Mouse (Mus musculus) lung, embryonic 16.5 days (tissue): Measurements from ENCODE around the gene Rdh19. TPM values are rescaled to one million over a fixed set of nuclear protein-coding genes. Genes with fewer than 3 reads are reported as not detected.

Experiments
- ATAC-seq: fragments of 200-750 bp; cut with Nextera tagmentation; 2 replicates; pipeline ENCODE4 v1.8.0; 2017; ENCODE audit warnings: low read depth, mild to moderate bottlenecking, moderate library complexity
- H3K27ac ChIP-seq: fragments of 300-500 bp; sonication (generic); 2 replicates; pipeline ENCODE4 v1.5.1; 2014; ENCODE audit warnings: mild to moderate bottlenecking, control low read depth, low read length
- H3K27me3 ChIP-seq: fragments of 300-500 bp; sonication (generic); 2 replicates; pipeline ENCODE4 v1.6.1; 2014; ENCODE audit warnings: low read depth, low read length, mixed read lengths; ENCODE audit not compliant: control insufficient read depth, insufficient read depth
- H3K36me3 ChIP-seq: fragments of 300-500 bp; sonication (generic); 2 replicates; pipeline ENCODE4 v1.6.1; 2014; ENCODE audit warnings: low read length; ENCODE audit not compliant: control insufficient read depth, insufficient read depth
- H3K4me1 ChIP-seq: fragments of 300-500 bp; sonication (generic); replicated peaks from 2 replicates; pipeline ENCODE4 v1.6.1; 2014; ENCODE audit warnings: low read length, mixed read lengths; ENCODE audit not compliant: control insufficient read depth, insufficient read depth
- H3K4me2 ChIP-seq: fragments of 300-500 bp; sonication (generic); 2 replicates; pipeline ENCODE4 v1.6.1; 2014; ENCODE audit warnings: low read depth, low read length, control low read depth
- H3K4me3 ChIP-seq: fragments of 300-500 bp; sonication (generic); 2 replicates; pipeline ENCODE4 v1.5.1; 2014; ENCODE audit warnings: mild to moderate bottlenecking, low read length, control low read depth
- H3K9ac ChIP-seq: fragments of 300-500 bp; sonication (generic); 2 replicates; pipeline ENCODE4 v1.6.1; 2014; ENCODE audit warnings: low read length, control low read depth
- H3K9me3 ChIP-seq: fragments of 300-500 bp; sonication (generic); 2 replicates; pipeline ENCODE4 v1.6.1; 2016; ENCODE audit warnings: low read length; ENCODE audit not compliant: control insufficient read depth
- WGBS: fragments of 180-500 bp; shearing (Covaris S2); extraction: QIAGEN DNeasy Blood & Tissue Kit; methylation state at CpG from one replicate; pipeline ENCODE4 v1.1.7; 2014; 5-methylcytosine and 5-hydroxymethylcytosine counted together
- polyA plus RNA-seq: library from polyadenylated mRNA; unstranded; fragments of >200 nt; fragmentation: Nextera tagmentation; extraction: Ambion mirVana; gene quantifications from 2 replicates; pipeline ENCODE4 v1.2.1, GENCODE M21; 2015

Rdh19 gene
- polyA plus RNA-seq, 1 experiment from 2014 or later, result not detected

- no peak for ATAC-seq
- Histone ChIP-seq H3K27ac (no peak overlapping the region), H3K9ac (no peak overlapping the region), H3K4me1 (peaks cover 5% of the 10 kb centered on the region), H3K4me2 (no peak overlapping the region), H3K36me3 (no peaks in the 10 kb centered on the region), H3K27me3 (no peaks in the 10 kb centered on the region), H3K9me3 (no peaks in the 10 kb centered on the region), H3K4me3 (no peak overlapping the region)
- WGBS, result 73% methylated on average over 2 of the region's 2 CpGs
Measured at GRCm38 (mm10) chr10:127906138-127906537, 56.4 kb downstream of the Rdh19 start.

DNA sequence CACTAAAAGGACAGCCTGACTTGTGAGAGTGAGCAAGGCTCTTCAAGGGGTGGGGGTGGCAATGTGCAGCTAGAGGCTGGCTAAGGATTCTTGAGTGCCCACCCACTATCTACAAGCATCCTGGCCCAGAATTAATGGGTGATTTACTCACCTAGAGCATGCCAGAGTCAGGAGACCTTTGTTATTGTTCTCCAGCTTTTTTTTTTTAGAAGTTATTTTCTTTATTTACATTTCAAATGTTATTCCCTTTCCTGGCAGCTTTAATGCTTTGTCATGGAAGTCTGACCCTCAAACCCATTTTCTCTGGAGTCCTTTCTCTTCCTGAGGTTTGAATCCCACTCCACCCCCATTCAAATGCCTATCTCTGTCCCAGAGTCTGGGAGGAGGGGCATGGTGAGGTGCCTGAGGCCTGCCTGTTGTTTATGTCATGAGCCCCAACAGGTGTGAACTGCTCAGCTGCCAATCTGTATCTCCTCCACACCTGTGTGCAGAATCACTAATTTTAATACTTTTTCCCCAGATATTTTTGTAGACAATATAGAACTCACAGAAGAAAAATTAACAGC lies 57.7 kb downstream of the Rdh19 start:
- Histone ChIP-seq H3K27me3 (no peaks in the 10 kb centered on the region), H3K4me2 (no peak overlapping the region), H3K36me3 (no peaks in the 10 kb centered on the region), H3K9me3 (no peaks in the 10 kb centered on the region), H3K4me1 (peaks cover 5% of the 10 kb centered on the region), H3K9ac (no peak overlapping the region), H3K27ac (no peak overlapping the region), H3K4me3 (no peak overlapping the region)
- no peak for ATAC-seq

Other genes with a start within 250 kb of the Rdh19 start
- gene Lrp1, start 228.8 kb upstream of the Rdh19 start, polyA plus RNA-seq, result 78.9 and 83.6 TPM in 2 replicates
- 47.4 and 49.2 TPM in 2 replicates for gene Stat6, start 206.9 kb upstream of the Rdh19 start, polyA plus RNA-seq
- 12.6 and 13.2 TPM in 2 replicates for gene Nemp1, start 183.0 kb upstream of the Rdh19 start, polyA plus RNA-seq
- 16.2 and 17.9 TPM in 2 replicates for gene Nab2, start 181.4 kb upstream of the Rdh19 start, polyA plus RNA-seq
- 0.19 and 0.39 TPM in 2 replicates for gene Myo1a, start 144.8 kb upstream of the Rdh19 start, polyA plus RNA-seq
- gene Tac2, start 125.5 kb upstream of the Rdh19 start, polyA plus RNA-seq, result not detected in 2 replicates
- gene Zbtb39, start 110.4 kb upstream of the Rdh19 start, polyA plus RNA-seq, result 2.3 and 2.6 TPM in 2 replicates
- 16.4 and 17.3 TPM in 2 replicates for gene Gpr182, start 98.2 kb upstream of the Rdh19 start, polyA plus RNA-seq
- gene Rdh1, start 90.2 kb upstream of the Rdh19 start, polyA plus RNA-seq, result 0.08 TPM in 1 of 2 replicates, not detected in the other
- not detected in 2 replicates for gene Rdh16f1, start 90.1 kb upstream of the Rdh19 start, polyA plus RNA-seq
- not detected in 2 replicates for gene Rdh9, start 73.5 kb upstream of the Rdh19 start, polyA plus RNA-seq
- gene Rdh16, start 48.8 kb upstream of the Rdh19 start, polyA plus RNA-seq, result not detected in 2 replicates
- gene Rdh16f2, start 16.5 kb downstream of the Rdh19 start, polyA plus RNA-seq, result not detected in 2 replicates
- 0.69 TPM in 1 of 2 replicates, not detected in the other for gene Rdh7, start 38.9 kb downstream of the Rdh19 start, polyA plus RNA-seq
- gene Sdr9c7, start 48.6 kb downstream of the Rdh19 start, polyA plus RNA-seq, result 0.08 TPM in 1 of 2 replicates, not detected in the other
- gene Hsd17b6, start 157.7 kb downstream of the Rdh19 start, polyA plus RNA-seq, result not detected in 2 replicates
- 79.0 and 80.3 TPM in 2 replicates for gene Prim1, start 165.2 kb downstream of the Rdh19 start, polyA plus RNA-seq
- gene Naca, start 185.6 kb downstream of the Rdh19 start, polyA plus RNA-seq, result 647 and 740 TPM in 2 replicates
- 432 and 461 TPM in 2 replicates for gene Ptges3, start 209.0 kb downstream of the Rdh19 start, polyA plus RNA-seq
- gene Atp5b, start 233.3 kb downstream of the Rdh19 start, polyA plus RNA-seq, result 2,116 and 2,117 TPM in 2 replicates
- gene Baz2a, start 241.6 kb downstream of the Rdh19 start, polyA plus RNA-seq, result 10.2 and 11.4 TPM in 2 replicates